Mouse (Mus musculus): ENCODE results near the gene Rbfox1. TPM values are rescaled to one million over a fixed set of nuclear protein-coding genes. Genes with fewer than 3 reads are reported as not detected.

Rbfox1 gene
- polyA plus RNA-seq, 1 experiment = 142 TPM

DNA sequence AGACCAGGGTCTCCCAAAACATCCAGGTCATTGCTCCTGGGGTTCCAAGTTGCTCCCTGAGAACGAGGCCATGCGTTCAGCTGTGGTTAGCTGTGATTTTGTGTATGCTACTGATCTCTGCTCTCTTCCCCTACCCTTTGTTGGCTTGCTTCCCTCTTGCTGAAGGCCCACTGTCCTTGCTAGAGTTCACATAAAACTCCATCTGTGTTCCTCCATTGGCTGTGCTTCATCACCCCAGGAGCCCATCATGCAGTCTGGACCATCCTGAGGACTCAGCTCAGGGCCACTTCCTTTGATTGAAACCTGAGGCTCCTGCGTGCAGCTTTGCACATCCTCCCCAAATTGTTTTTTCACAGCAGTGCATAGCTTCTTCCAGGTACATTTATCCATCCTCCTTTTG lies 600.5 kb downstream of the Rbfox1 start:
- H3K4me1 ChIP-seq (ENCODE audit: control insufficient read depth, insufficient read depth, low read length) = no peaks in the 10 kb centered on the region
- no peak for TF ChIP-seq CTCF (IDR thresholded peaks at IDR 0.05; ENCODE audit: extremely low read depth, insufficient read depth, low read length)
- no peak for TF ChIP-seq POLR2A (IDR thresholded peaks at IDR 0.05; ENCODE audit: extremely low read depth, insufficient read depth, low read length)
- no peak overlapping the region for H3K27ac ChIP-seq (ENCODE audit: insufficient read depth, low read length)
- H3K4me3 ChIP-seq (ENCODE audit: insufficient read depth, low read length) = no peak overlapping the region

DNA sequence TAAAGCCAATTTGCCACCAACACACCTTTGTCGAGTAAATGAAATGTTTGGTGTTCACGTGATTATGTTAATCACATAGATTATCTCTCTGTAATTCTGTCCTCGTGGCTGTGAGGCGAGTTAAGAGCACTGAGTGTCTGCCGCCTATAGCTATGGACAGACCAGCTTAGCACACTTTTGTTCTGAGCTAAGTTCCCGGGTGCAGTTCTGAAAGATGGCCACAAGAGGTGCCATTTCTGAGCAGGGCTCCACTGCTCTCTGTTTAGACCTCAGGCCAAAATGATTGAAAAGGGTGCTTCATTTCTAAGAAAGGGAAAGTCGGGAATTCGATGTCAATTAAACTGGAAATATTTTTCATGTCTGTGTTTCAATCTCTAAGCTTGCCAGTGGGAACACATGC lies 617.1 kb downstream of the Rbfox1 start:
- no peak overlapping the region for H3K4me3 ChIP-seq (ENCODE audit: insufficient read depth, low read length)
- no peak overlapping the region for H3K27ac ChIP-seq (ENCODE audit: insufficient read depth, low read length)
- H3K4me1 ChIP-seq (ENCODE audit: control insufficient read depth, insufficient read depth, low read length) = no peaks in the 10 kb centered on the region
- TF ChIP-seq POLR2A (IDR thresholded peaks at IDR 0.05; ENCODE audit: extremely low read depth, insufficient read depth, low read length) (no peak), CTCF (IDR thresholded peaks at IDR 0.05; ENCODE audit: extremely low read depth, insufficient read depth, low read length) (peak; percentile 53)

DNA sequence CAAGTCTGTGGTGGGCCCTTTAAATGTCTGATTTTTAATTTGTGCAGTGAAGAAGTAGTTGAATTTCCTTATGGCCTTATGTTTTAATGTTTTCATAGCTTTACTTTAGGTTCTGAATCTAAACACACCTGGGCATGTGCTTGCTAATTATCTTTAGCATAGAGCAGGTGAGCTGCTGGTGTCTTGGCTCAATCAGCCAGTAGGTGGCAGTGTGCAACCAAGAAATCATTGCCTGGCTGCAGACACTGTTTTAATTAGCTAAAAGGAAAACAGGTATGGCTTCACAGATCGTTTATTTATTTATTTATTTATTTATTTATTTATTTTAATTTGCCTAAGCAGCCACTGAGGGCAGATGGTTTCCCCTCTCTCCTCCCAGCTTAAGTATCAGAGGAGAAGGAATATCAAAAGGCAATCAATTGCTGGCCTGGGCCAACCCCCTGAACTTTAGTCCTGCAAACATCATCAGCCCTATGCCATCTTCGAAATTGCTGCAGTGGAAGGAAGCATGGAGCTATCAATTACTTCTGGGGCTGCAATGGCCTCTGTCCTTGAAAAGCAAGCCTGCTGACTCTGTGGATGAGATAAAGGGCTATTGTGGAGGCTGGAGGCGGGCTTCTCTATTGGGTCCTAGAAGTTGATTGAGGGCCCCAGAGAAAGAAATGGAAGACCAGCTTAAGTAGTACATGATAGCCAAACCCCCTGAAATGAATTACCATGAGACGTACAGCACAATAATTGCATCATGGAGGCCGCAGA lies 618.6 kb downstream of the Rbfox1 start:
- no peak overlapping the region for H3K27ac ChIP-seq (ENCODE audit: insufficient read depth, low read length)
- peak; percentile 88 for TF ChIP-seq CTCF (IDR thresholded peaks at IDR 0.05; ENCODE audit: extremely low read depth, insufficient read depth, low read length)
- no peak for TF ChIP-seq POLR2A (IDR thresholded peaks at IDR 0.05; ENCODE audit: extremely low read depth, insufficient read depth, low read length)
- H3K4me1 ChIP-seq (ENCODE audit: control insufficient read depth, insufficient read depth, low read length) = no peaks in the 10 kb centered on the region
- no peak overlapping the region for H3K4me3 ChIP-seq (ENCODE audit: insufficient read depth, low read length)

DNA sequence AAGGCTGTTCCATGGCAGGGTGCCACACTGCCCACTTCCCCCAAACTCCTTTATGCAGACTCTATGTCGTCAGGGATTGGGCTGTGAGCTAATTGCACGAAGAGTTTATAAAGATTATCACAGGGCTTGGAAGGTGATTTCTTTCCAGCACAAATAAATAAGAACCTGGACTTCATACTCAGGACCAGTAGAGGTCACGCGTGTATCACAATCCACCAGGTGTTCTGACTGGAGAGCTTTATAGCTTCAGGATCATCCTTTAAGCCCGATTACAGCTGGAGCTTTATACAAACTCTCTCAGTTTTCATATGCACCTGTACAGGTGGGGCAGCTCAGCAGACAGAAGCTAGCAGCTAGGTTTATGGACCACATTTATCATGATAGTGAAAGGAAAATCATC lies 623.8 kb downstream of the Rbfox1 start:
- no peak overlapping the region for H3K4me3 ChIP-seq (ENCODE audit: insufficient read depth, low read length)
- no peak for TF ChIP-seq POLR2A (IDR thresholded peaks at IDR 0.05; ENCODE audit: extremely low read depth, insufficient read depth, low read length)
- no peak for TF ChIP-seq CTCF (IDR thresholded peaks at IDR 0.05; ENCODE audit: extremely low read depth, insufficient read depth, low read length)
- H3K4me1 ChIP-seq (ENCODE audit: control insufficient read depth, insufficient read depth, low read length) = peaks cover 4% of the 10 kb centered on the region; the same call in 1 of the 2 replicates
- H3K27ac ChIP-seq (ENCODE audit: insufficient read depth, low read length) = no peak overlapping the region

DNA sequence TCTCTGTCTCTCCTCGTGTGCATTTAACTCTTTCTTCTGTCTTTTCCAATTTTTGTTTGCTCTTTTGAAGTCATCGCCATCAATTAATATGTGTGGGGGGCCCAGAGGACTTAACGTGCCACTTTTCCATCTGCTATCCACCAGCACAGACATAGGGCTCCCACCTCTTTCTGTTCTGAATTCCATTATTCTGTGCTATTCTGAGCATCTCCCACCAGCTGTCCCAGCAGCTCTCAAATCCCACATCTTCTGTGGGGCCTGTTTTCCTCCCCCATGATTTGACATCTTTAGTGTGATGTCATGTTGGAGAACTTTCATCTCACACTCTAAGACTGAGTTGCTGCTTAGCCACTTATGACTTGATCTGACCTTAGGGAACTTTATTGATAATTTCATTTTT lies 634.3 kb downstream of the Rbfox1 start:
- no peaks in the 10 kb centered on the region for H3K4me1 ChIP-seq (ENCODE audit: control insufficient read depth, insufficient read depth, low read length)
- no peak overlapping the region for H3K27ac ChIP-seq (ENCODE audit: insufficient read depth, low read length)
- TF ChIP-seq POLR2A (IDR thresholded peaks at IDR 0.05; ENCODE audit: extremely low read depth, insufficient read depth, low read length) (no peak), CTCF (IDR thresholded peaks at IDR 0.05; ENCODE audit: extremely low read depth, insufficient read depth, low read length) (no peak)
- no peak overlapping the region for H3K4me3 ChIP-seq (ENCODE audit: insufficient read depth, low read length)

DNA sequence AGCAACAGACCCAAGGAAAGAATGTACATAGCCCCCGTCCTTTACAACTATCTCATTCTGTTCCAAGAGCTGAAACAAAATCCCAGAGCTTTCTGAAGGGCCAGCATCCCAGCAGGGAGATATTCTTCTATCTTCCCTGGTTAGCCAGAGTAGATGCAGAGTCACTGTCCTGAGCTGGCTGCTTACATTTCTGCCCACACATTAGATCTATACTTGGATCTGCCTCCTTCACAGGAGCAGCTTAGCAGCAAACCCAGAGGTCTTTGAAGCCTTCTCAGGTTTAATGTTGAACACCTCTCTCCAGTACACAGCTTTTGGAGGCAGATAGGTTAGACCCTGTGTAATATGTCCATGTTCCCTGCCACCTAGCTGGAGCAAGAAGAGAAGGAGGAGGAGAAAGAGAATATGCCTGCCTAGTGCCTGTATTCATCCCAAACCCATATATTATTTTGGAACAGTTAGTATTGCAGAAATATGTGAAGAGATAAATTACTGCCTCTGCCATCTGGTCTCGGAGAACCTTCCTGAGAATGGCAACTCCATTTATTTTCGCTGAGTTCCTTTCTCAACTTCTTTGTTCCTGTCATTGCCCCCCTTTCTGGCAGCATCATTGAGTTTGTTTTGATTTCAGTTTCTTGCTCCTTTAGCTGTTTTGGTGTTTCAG lies 640.5 kb downstream of the Rbfox1 start:
- no peak overlapping the region for H3K4me3 ChIP-seq (ENCODE audit: insufficient read depth, low read length)
- TF ChIP-seq CTCF (IDR thresholded peaks at IDR 0.05; ENCODE audit: extremely low read depth, insufficient read depth, low read length) (no peak), POLR2A (IDR thresholded peaks at IDR 0.05; ENCODE audit: extremely low read depth, insufficient read depth, low read length) (no peak)
- peak overlapping the region; percentile 90 for H3K27ac ChIP-seq (ENCODE audit: insufficient read depth, low read length)
- peaks cover 11% of the 10 kb centered on the region for H3K4me1 ChIP-seq (ENCODE audit: control insufficient read depth, insufficient read depth, low read length)

DNA sequence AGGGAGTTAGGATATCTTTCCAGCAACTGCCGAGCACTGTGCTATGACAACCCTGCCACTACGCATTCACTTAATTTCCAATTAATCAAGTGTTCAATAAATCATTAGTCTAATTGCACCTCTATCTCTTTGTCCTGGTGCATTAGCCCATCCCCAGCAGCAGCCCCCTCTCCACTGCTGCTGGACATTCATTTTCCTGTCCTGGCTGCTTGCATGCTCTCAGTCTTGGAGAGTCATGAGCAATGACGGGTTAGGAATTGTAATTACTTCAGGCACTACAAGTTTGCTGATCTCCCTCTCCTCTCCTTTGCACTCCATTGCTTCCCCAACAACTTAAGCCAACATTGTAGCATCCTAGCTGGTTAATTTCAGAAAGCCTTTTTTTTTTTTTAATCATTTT lies 646.3 kb downstream of the Rbfox1 start:
- Histone ChIP-seq H3K4me1 (ENCODE audit: control insufficient read depth, insufficient read depth, low read length) (peaks cover 11% of the 10 kb centered on the region; the same call in 1 of the 2 replicates), H3K27ac (ENCODE audit: insufficient read depth, low read length) (no peak overlapping the region), H3K4me3 (ENCODE audit: insufficient read depth, low read length) (no peak overlapping the region)
- TF ChIP-seq POLR2A (IDR thresholded peaks at IDR 0.05; ENCODE audit: extremely low read depth, insufficient read depth, low read length) = no peak
- TF ChIP-seq CTCF (IDR thresholded peaks at IDR 0.05; ENCODE audit: extremely low read depth, insufficient read depth, low read length) = no peak

DNA sequence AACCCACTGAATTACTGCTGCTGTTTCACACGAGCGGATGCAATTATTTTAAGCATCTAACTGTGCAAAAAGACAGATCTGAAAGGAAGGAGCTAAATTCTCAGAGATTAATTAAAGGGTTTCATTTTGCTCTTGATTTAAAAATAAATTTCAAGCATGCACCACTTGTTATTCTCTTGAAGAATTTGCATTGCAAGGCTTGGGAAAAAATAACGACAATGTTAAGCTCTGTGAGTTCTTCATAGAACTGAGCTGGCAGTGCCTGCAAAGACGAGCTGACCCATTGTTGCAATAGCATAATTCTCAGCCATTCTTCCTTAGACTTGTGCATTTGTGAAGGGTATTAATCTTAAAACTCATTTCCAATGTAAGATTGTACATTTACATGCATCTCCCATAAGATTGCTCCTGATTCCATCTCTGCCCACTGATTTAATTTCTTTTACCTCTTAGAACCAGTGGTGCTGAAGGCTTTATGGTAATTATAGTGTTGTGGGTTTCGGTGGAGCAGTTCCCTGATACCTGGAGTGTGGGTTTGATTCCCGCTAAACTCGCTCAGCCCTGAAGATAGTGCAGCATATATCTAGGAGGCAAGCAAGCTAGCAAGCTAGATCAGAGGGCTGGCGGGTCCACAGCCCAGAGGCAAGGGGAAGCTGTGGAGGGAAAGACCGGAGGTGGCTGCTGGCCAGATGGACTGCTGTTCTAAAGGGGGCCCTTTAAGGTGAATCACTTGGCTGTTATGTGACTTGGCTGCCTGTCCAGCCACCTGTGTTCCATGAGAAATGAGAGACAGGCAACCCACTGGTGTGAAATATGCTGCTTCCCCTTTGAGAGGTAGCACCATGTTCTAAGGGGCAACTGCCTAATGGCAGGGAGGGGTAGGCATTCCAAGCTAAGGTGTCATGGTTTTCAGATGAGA lies 647.2 kb downstream of the Rbfox1 start:
- Histone ChIP-seq H3K27ac (ENCODE audit: insufficient read depth, low read length) (peak overlapping the region; percentile 51), H3K4me1 (ENCODE audit: control insufficient read depth, insufficient read depth, low read length) (peaks cover 9% of the 10 kb centered on the region; the same call in 1 of the 2 replicates), H3K4me3 (ENCODE audit: insufficient read depth, low read length) (no peak overlapping the region)
- no peak for TF ChIP-seq POLR2A (IDR thresholded peaks at IDR 0.05; ENCODE audit: extremely low read depth, insufficient read depth, low read length)
- TF ChIP-seq CTCF (IDR thresholded peaks at IDR 0.05; ENCODE audit: extremely low read depth, insufficient read depth, low read length) = no peak

DNA sequence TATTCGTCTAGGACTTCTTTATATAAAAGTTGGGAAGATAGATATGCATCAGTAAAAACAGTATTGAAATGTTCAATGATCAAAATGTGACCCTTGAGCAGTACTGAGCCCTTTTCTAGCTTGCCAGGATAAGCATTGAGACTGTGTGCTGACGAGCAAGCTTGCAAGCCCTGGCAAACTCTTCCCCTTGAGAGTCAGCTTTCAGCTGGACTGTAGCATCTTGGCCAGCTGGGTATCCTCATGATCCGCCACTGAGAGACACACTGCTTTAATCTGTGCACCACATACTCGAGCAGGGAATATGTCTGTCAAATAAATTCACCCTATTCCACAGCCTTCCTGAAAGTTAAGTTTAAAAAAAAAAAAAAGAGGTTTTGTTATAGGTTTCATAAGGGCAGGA lies 670.6 kb downstream of the Rbfox1 start:
- H3K27ac ChIP-seq (ENCODE audit: insufficient read depth, low read length) = no peak overlapping the region
- no peaks in the 10 kb centered on the region; the same call in 1 of the 2 replicates for H3K4me1 ChIP-seq (ENCODE audit: control insufficient read depth, insufficient read depth, low read length)
- H3K4me3 ChIP-seq (ENCODE audit: insufficient read depth, low read length) = no peak overlapping the region
- TF ChIP-seq POLR2A (IDR thresholded peaks at IDR 0.05; ENCODE audit: extremely low read depth, insufficient read depth, low read length) = no peak
- no peak for TF ChIP-seq CTCF (IDR thresholded peaks at IDR 0.05; ENCODE audit: extremely low read depth, insufficient read depth, low read length)

Data from cortical plate, adult 2 months (tissue).